Mouse (Mus musculus) cerebellum, adult 11-12 months (tissue): ENCODE data around the gene Odc1.

ENCODE experiments used
- DNase-seq: peaks from one replicate; pipeline ENCODE4 v3.0.0; 2022

Gene Odc1

DNA sequence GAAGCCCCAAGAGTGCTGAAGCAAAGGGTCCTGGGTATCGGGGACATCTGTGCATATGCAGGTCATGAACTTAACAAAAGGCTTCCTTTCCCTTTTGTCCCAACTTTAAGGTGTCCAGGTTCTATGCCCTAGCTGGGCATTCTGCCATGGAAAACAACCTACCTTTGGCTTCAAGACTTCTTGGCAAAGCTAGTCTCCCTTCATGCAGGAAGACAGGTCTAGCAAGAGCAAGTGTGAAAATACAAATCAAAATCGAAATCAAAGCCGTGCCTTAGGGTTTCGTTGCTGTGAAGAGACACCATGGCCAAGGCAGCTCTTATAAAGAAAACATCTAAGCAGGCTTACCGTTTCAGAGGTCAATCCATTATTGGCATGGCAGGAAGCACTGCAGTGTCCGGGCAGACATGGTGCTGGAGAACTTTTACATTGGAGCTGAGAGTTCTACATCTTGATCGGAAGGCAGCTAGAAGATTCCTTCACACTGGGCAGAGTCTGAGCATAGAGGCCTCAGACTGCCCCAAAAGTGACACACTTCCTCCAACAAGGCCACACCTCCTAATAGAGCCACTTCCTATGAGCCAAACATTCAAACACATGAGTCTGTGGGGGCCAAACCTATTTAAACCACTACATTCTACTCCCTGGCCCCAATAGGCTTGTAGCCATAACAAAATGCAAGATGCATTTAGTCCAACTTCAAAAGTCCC, 44.5 kb downstream of the Odc1 start:
- no peak for DNase-seq

- DNase-seq, result no peak
These were observed 46.7 kb downstream of the Odc1 start for GRCm38 (mm10) chr12:17591249-17591648.

DNA sequence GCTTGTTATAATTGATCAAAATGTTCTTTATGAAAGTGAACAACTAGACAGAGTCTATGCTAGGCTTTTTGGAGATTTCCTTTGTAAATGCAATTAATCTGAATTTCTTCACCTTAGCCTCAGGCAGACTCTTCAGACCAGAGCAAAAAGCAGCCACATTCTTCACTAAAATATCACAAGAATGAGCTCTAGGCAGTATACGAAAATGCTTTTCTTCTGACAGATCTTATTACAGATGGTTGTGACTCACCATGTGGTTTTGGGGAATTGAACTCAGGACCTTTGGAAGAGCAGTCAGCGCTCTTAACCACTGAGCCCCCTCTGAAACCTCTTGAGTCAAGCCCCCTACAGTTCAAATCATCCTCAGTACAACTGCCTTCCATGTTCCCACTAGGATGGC, 49.4 kb downstream of the Odc1 start:
- DNase-seq, result no peak

- DNase-seq, result no peak
These were observed 50.1 kb downstream of the Odc1 start for GRCm38 (mm10) chr12:17594701-17595100.

- DNase-seq, result no peak
These were observed 50.6 kb downstream of the Odc1 start for GRCm38 (mm10) chr12:17595166-17595565.
